Mouse (Mus musculus): ENCODE data around the gene Tanc1. TPM values are rescaled to one million over a fixed set of nuclear protein-coding genes. Genes with fewer than 3 reads are reported as not detected.
"Not testable (repeated sequence)": the region's sequence is repeated elsewhere in the genome, so short reads cannot be mapped to it uniquely, and the experiment has no call there.

Tanc1 gene
- polyA plus RNA-seq, 1 experiment from 2014 or later = 10.0 TPM

DNA sequence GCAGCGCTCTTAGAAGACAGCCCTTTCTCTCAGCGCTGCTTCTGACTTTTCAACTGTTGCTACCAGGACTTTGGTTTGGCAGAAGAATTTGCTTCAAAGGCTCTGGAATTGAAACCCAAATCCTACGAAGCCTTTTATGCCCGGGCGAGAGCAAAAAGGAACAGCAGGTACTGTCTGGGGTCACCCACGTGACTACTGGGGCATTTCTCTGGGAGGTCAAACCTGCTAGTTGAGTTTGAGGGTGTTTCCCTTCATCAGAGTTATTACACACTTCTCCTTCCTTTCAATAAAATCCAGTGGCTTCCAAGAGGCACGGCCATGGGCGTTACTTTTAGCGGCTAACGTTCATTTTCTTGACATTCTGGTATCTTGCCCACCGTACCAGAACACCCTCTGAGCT, 230.1 kb downstream of the Tanc1 start:
- peaks cover 18% of the 10 kb centered on the region for H3K36me3 ChIP-seq
- H3K9ac ChIP-seq = no peak overlapping the region
- no peaks in the 10 kb centered on the region for H3K9me3 ChIP-seq
- H3K4me3 ChIP-seq = no peak overlapping the region
- ATAC-seq (ENCODE audit: low read depth) = no peak
- WGBS = 80% methylated on average over 11 of the region's 11 CpGs
- H3K4me2 ChIP-seq = no peak overlapping the region
- H3K27me3 ChIP-seq = no peaks in the 10 kb centered on the region
- H3K4me1 ChIP-seq (replicated peaks) = peaks cover 25% of the 10 kb centered on the region
- 0 out of 2 replicates have a peak overlapping the region, but pooled peaks have one; percentile 13 for H3K27ac ChIP-seq (replicated peaks)

GRCm38 (mm10) chr2:59842556-59843008, 230.7 kb downstream of the Tanc1 start:
- Histone ChIP-seq H3K9me3 (no peaks in the 10 kb centered on the region), H3K27ac (replicated peaks) (no peak overlapping the region), H3K9ac (no peak overlapping the region), H3K36me3 (peaks cover 15% of the 10 kb centered on the region), H3K4me3 (no peak overlapping the region), H3K27me3 (no peaks in the 10 kb centered on the region), H3K4me1 (replicated peaks) (peaks cover 25% of the 10 kb centered on the region), H3K4me2 (no peak overlapping the region)
- no peak for ATAC-seq (ENCODE audit: low read depth)
- 77% methylated on average over 6 of the region's 6 CpGs for WGBS

- WGBS = 86% methylated on average over 21 of the region's 21 CpGs
- Histone ChIP-seq H3K9ac (no peak overlapping the region), H3K36me3 (peaks cover 12% of the 10 kb centered on the region; the same call in 1 of the 2 replicates), H3K9me3 (no peaks in the 10 kb centered on the region), H3K27ac (replicated peaks) (no peak overlapping the region), H3K4me1 (replicated peaks) (peaks cover 25% of the 10 kb centered on the region), H3K4me3 (no peak overlapping the region), H3K4me2 (no peak overlapping the region), H3K27me3 (no peaks in the 10 kb centered on the region)
- no peak for ATAC-seq (ENCODE audit: low read depth)
These were observed 231.3 kb downstream of the Tanc1 start for GRCm38 (mm10) chr2:59843156-59843555.

DNA sequence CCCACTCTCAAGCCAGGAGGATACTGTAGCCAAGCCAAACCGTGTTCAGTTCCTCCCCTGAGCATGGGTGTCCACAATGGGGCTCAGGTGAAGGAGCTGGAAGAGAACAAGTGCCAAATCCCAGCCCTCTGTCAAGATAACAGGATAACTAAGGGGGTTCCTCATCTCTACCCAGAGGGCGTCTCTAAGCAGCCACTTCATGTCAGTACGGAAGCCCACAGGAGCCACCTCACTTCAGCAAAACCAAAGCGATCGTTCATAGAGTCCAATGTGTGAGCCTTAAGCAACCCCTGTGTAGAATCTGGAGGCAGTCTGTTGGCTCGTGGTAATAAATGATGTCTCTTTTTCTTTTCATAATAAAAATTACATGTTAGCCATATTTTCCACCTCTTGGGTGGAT, 232.0 kb downstream of the Tanc1 start:
- Histone ChIP-seq H3K27me3 (no peaks in the 10 kb centered on the region), H3K9ac (no peak overlapping the region), H3K9me3 (no peaks in the 10 kb centered on the region), H3K27ac (replicated peaks) (no peak overlapping the region), H3K4me1 (replicated peaks) (peaks cover 25% of the 10 kb centered on the region), H3K4me3 (no peak overlapping the region), H3K36me3 (peaks cover 12% of the 10 kb centered on the region; the same call in 1 of the 2 replicates), H3K4me2 (no peak overlapping the region)
- 94% methylated on average over 6 of the region's 6 CpGs for WGBS
- no peak for ATAC-seq (ENCODE audit: low read depth)

DNA sequence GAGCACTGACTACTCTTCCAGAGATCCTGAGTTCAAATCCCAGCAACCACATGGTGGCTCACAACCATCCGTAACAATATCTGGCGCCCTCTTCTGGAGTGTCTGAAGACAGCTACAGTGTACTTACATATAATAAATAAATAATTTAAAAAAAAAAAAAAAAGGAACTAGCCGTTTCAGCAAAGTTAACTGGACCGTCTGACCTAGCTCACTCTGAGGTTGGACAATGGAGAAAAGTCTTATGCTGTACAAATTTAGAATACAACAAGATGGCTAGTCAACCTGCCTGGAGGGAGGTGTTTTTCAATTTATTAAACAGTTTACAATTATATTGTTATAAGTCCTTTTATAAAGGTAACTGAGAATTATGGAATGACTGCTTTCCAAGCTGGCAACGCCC, 240.0 kb downstream of the Tanc1 start:
- ATAC-seq (ENCODE audit: low read depth); H3K4me3 ChIP-seq; H3K4me2 ChIP-seq; H3K9ac ChIP-seq; H3K4me1 ChIP-seq (replicated peaks); H3K27ac ChIP-seq (replicated peaks); H3K9me3 ChIP-seq; H3K36me3 ChIP-seq; H3K27me3 ChIP-seq: not testable (repeated sequence)
- 91% methylated on average over 5 of the region's 5 CpGs for WGBS

GRCm38 (mm10) chr2:59852916-59853315, 241.1 kb downstream of the Tanc1 start:
- Histone ChIP-seq H3K27me3 (no peaks in the 10 kb centered on the region), H3K36me3 (0 out of 2 replicates have a peak, but pooled peaks cover 3% of the 10 kb centered on the region), H3K4me3 (no peak overlapping the region), H3K9me3 (no peaks in the 10 kb centered on the region), H3K9ac (no peak overlapping the region), H3K4me1 (replicated peaks) (no peaks in the 10 kb centered on the region), H3K27ac (replicated peaks) (no peak overlapping the region), H3K4me2 (no peak overlapping the region)
- WGBS = 71% methylated on average over 11 of the region's 11 CpGs
- no peak; the same call in 1 of the 2 replicates for ATAC-seq (ENCODE audit: low read depth)

- Histone ChIP-seq H3K36me3 (0 out of 2 replicates have a peak, but pooled peaks cover 3% of the 10 kb centered on the region), H3K27me3 (no peaks in the 10 kb centered on the region), H3K9ac (no peak overlapping the region), H3K4me1 (replicated peaks) (no peaks in the 10 kb centered on the region), H3K4me2 (no peak overlapping the region), H3K27ac (replicated peaks) (no peak overlapping the region), H3K4me3 (no peak overlapping the region), H3K9me3 (no peaks in the 10 kb centered on the region)
- WGBS = 91% methylated on average over 10 of the region's 10 CpGs
- no peak for ATAC-seq (ENCODE audit: low read depth)
These were observed 241.7 kb downstream of the Tanc1 start for GRCm38 (mm10) chr2:59853543-59853942.

DNA sequence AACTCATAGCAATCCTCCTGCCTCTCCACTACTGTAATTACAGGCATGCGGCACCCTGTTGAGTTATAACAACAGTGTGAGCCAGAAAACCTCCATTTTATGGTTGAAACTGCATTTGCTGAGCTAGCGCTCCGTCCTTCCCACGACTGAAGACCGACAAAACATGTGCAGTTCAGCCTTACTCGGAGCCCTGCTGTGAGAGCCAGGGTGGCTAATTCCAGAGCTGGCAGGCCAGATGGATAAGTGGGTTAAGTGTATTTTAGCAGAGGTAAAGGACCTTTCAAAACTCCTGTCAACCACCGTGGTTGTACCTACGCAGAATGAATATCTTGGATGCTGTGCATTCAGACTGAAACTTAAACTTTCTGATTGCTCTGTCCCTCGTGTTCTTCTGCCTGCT, 242.5 kb downstream of the Tanc1 start:
- H3K4me2 ChIP-seq = no peak overlapping the region
- WGBS = 58% methylated on average over 9 of the region's 9 CpGs
- H3K4me1 ChIP-seq (replicated peaks) = peaks cover 6% of the 10 kb centered on the region; the same call in 1 of the 2 replicates
- ATAC-seq (ENCODE audit: low read depth) = no peak
- H3K4me3 ChIP-seq = no peak overlapping the region
- H3K27ac ChIP-seq (replicated peaks) = no peak overlapping the region
- no peak overlapping the region for H3K9ac ChIP-seq
- no peaks in the 10 kb centered on the region for H3K27me3 ChIP-seq
- H3K9me3 ChIP-seq = no peaks in the 10 kb centered on the region
- 0 out of 2 replicates have a peak, but pooled peaks cover 3% of the 10 kb centered on the region for H3K36me3 ChIP-seq

- WGBS = 87% methylated on average over 6 of the region's 6 CpGs
- ATAC-seq (ENCODE audit: low read depth) = no peak
- H3K4me2 ChIP-seq = no peak overlapping the region
These were observed 250.8 kb downstream of the Tanc1 start for GRCm38 (mm10) chr2:59862618-59863017.

DNA sequence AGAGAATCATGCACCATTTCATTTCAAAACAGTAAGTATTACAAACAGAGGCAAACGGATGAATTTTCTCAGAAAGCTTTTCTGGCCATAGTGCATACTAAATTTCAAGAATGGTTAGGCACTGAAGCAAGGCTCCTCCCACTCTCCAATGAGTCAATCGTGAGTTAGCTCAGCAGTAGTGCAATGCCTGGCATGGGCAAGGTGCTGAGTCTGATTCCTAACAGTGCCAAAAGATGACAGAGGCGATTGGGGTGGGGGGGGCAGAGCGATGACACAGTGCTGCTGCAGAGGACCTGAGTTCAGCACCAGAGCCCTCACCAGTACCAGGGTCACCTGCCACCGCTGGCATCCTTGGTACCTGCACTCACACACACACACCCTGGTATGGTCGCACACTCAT, 258.7 kb downstream of the Tanc1 start:
- no peaks in the 10 kb centered on the region for H3K27me3 ChIP-seq
- no peaks in the 10 kb centered on the region for H3K4me1 ChIP-seq (replicated peaks)
- 0 out of 2 replicates have a peak, but pooled peaks cover 7% of the 10 kb centered on the region for H3K36me3 ChIP-seq
- H3K4me2 ChIP-seq = no peak overlapping the region
- 87% methylated on average over 6 of the region's 6 CpGs for WGBS
- H3K9ac ChIP-seq = no peak overlapping the region
- H3K9me3 ChIP-seq = no peaks in the 10 kb centered on the region
- no peak overlapping the region for H3K27ac ChIP-seq (replicated peaks)
- no peak for ATAC-seq (ENCODE audit: low read depth)
- no peak overlapping the region for H3K4me3 ChIP-seq

More at GRCm38 (mm10) chr2:59862618-59863017, 250.8 kb downstream of the Tanc1 start:
- Histone ChIP-seq H3K9me3 (no peaks in the 10 kb centered on the region), H3K4me1 (replicated peaks) (peaks cover 8% of the 10 kb centered on the region; the same call in 1 of the 2 replicates), H3K9ac (no peak overlapping the region), H3K27me3 (no peaks in the 10 kb centered on the region), H3K36me3 (0 out of 2 replicates have a peak, but pooled peaks cover 5% of the 10 kb centered on the region), H3K4me3 (no peak overlapping the region), H3K27ac (replicated peaks) (no peak overlapping the region)

- no peak overlapping the region for H3K9ac ChIP-seq
- no peaks in the 10 kb centered on the region for H3K4me1 ChIP-seq (replicated peaks)
- no peak overlapping the region for H3K4me2 ChIP-seq
- H3K36me3 ChIP-seq = 0 out of 2 replicates have a peak, but pooled peaks cover 4% of the 10 kb centered on the region
- 89% methylated on average over 15 of the region's 15 CpGs for WGBS
- H3K9me3 ChIP-seq = peaks cover 14% of the 10 kb centered on the region; the same call in 1 of the 2 replicates
- ATAC-seq (ENCODE audit: low read depth) = no peak
- no peaks in the 10 kb centered on the region for H3K27me3 ChIP-seq
- H3K27ac ChIP-seq (replicated peaks) = no peak overlapping the region
- H3K4me3 ChIP-seq = no peak overlapping the region
These were observed 264.6 kb downstream of the Tanc1 start for GRCm38 (mm10) chr2:59876482-59876881.

GRCm38 (mm10) chr2:59877335-59877734, 265.5 kb downstream of the Tanc1 start:
- H3K4me2 ChIP-seq = no peak overlapping the region
- H3K36me3 ChIP-seq = no peaks in the 10 kb centered on the region
- H3K4me1 ChIP-seq (replicated peaks) = peaks cover 5% of the 10 kb centered on the region
- WGBS = 85% methylated on average over 4 of the region's 4 CpGs
- no peak for ATAC-seq (ENCODE audit: low read depth)
- no peak overlapping the region for H3K4me3 ChIP-seq
- H3K27me3 ChIP-seq = no peaks in the 10 kb centered on the region
- peaks cover 14% of the 10 kb centered on the region; the same call in 1 of the 2 replicates for H3K9me3 ChIP-seq
- no peak overlapping the region for H3K9ac ChIP-seq
- H3K27ac ChIP-seq (replicated peaks) = no peak overlapping the region

DNA sequence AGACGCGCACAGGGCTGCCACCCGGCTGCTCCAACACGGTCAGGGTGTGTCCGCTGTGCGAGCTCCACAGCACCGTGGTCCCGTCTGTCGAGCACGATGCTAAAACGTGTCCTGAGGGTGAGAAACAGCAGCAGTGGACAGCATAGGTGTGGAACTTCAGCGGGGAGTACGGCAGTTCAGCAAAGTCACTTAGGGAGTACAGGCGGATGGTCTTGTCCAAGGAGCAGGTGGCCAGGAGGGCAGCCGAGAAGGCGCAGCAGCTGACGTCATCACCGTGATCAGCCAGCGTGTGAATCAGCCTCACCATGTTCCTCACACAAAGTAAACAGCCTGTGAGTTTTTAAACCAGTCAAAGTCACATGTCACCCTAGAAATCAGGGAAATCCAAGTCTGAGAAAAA, 266.4 kb downstream of the Tanc1 start:
- H3K9ac ChIP-seq = no peak overlapping the region
- H3K4me3 ChIP-seq = no peak overlapping the region
- H3K4me2 ChIP-seq = no peak overlapping the region
- 79% methylated on average over 19 of the region's 19 CpGs for whole genome bisulfite sequencing
- H3K36me3 ChIP-seq = no peaks in the 10 kb centered on the region
- peaks cover 14% of the 10 kb centered on the region; the same call in 1 of the 2 replicates for H3K9me3 ChIP-seq
- peaks cover 5% of the 10 kb centered on the region for H3K4me1 ChIP-seq (replicated peaks)
- no peak for ATAC-seq (ENCODE audit: low read depth)
- no peaks in the 10 kb centered on the region for H3K27me3 ChIP-seq
- no peak overlapping the region for H3K27ac ChIP-seq (replicated peaks)

Data from neural tube, embryonic 13.5 days (tissue).